Mouse (Mus musculus) midbrain, postnatal 0 days (tissue): ENCODE data around the gene Tigd3. TPM values are rescaled to one million over a fixed set of nuclear protein-coding genes. Genes with fewer than 3 reads are reported as not detected.

ENCODE experiments used
- ATAC-seq: fragments of 200-750 bp; cut with Nextera tagmentation; 2 replicates; pipeline ENCODE4 v1.8.0; 2017; ENCODE audit warnings: moderate number of reproducible peaks, mild to moderate bottlenecking, moderate TSS enrichment, moderate library complexity; ENCODE audit not compliant: low FRiP score
- DNase-seq: peaks from one replicate; pipeline ENCODE4 v3.0.0-alpha.2; 2015; ENCODE audit warnings: low spot score
- H3K27ac ChIP-seq: fragments of 300-500 bp; sonication (generic); 2 replicates; pipeline ENCODE4 v1.5.1; 2014; ENCODE audit warnings: low read depth, mild to moderate bottlenecking, low read length, mixed read lengths
- H3K27me3 ChIP-seq: fragments of 300-500 bp; sonication (generic); 2 replicates; pipeline ENCODE4 v1.6.1; 2014; ENCODE audit warnings: low read length, control low read depth, mixed read lengths; ENCODE audit not compliant: insufficient read depth
- H3K36me3 ChIP-seq: fragments of 300-500 bp; sonication (generic); 2 replicates; pipeline ENCODE4 v1.6.1; 2014; ENCODE audit warnings: low read length, control low read depth, mixed read lengths; ENCODE audit not compliant: insufficient read depth
- H3K4me1 ChIP-seq: fragments of 300-500 bp; sonication (generic); 2 replicates; pipeline ENCODE4 v1.6.1; 2014; ENCODE audit warnings: mild to moderate bottlenecking, control low read depth, antibody characterized with exemption, low read length, mixed read lengths; ENCODE audit not compliant: insufficient read depth
- H3K4me2 ChIP-seq: fragments of 300-500 bp; sonication (generic); 2 replicates; pipeline ENCODE4 v1.6.1; 2014; ENCODE audit warnings: low read depth, mild to moderate bottlenecking, low read length, mixed read lengths; ENCODE audit not compliant: poor library complexity, severe bottlenecking
- H3K4me3 ChIP-seq: fragments of 300-500 bp; sonication (generic); 2 replicates; pipeline ENCODE4 v1.5.1; 2014; ENCODE audit warnings: low read depth, mild to moderate bottlenecking, low read length, moderate library complexity
- H3K9ac ChIP-seq: fragments of 300-500 bp; sonication (generic); replicated peaks from 2 replicates; pipeline ENCODE4 v1.6.1; 2014; ENCODE audit warnings: mild to moderate bottlenecking, low read length, moderate library complexity, mixed read lengths; ENCODE audit not compliant: poor library complexity, severe bottlenecking
- H3K9me3 ChIP-seq: fragments of 300-500 bp; sonication (generic); 2 replicates; pipeline ENCODE4 v1.6.1; 2016; ENCODE audit warnings: low read length, control low read depth
- CTCF ChIP-seq: IDR thresholded peaks from 2 replicates; pipeline ENCODE4 v1.5.1; 2016; ENCODE audit warnings: antibody characterized with exemption, mild to moderate bottlenecking
- WGBS: fragments of 180-500 bp; shearing (Covaris S2); extraction: QIAGEN DNeasy Blood & Tissue Kit; methylation state at CpG from one replicate; pipeline ENCODE4 v1.1.7; 2014; 5-methylcytosine and 5-hydroxymethylcytosine counted together
- polyA plus RNA-seq: library from polyadenylated mRNA; unstranded; fragments of >200 nt; fragmentation: Nextera tagmentation; extraction: Ambion mirVana; gene quantifications from 2 replicates; pipeline ENCODE4 v1.2.1, GENCODE M21; 2015
- total RNA-seq: library from RNA; depleted of rRNA; stranded (reverse); fragments of >200 nt; gene quantifications from 2 replicates; pipeline ENCODE4 v1.2.3, GENCODE M21; 2014

The Tigd3 gene
- total and polyA plus RNA-seq, 2 experiments from 2014 or later, result 9.0 to 10.6 TPM

DNA sequence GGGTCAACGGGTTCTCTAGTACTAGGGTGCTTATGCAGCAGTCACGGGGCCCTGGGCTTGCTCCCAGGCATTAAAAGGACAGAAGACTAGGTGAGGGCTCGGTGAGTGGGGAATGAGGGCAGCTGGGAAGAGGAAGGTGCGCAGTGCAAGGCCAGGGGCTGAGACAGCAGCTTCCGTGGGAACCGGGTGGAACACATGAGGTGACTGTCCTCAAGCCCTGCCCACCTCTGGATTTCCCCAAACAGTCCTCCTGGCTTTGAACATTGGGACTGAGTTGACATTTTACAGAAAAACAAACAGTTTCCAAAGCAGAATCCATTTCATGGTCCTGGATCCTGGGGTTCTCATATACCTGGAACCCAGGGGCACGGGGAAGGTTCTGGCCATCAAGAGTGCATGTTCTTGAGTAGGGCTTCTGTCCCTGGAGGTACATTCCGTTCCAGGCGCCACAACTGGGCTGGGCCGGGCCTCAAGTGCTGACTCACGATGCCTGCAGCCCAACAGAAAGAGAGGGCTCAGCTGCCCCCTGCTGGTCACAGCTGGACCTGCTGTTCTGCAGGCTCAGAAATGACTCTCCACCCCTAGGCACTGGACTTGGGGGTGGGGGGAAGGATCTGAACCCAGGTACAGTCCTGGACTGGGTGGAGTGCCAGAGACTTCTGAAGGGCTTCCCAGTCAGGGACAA, 44.0 kb downstream of the Tigd3 start:
- Histone ChIP-seq H3K9me3 (no peaks in the 10 kb centered on the region), H3K27me3 (no peaks in the 10 kb centered on the region), H3K4me1 (peaks cover 33% of the 10 kb centered on the region), H3K4me3 (no peak overlapping the region), H3K4me2 (peak overlapping the region; percentile 16; the same call in 1 of the 2 replicates), H3K9ac (no peak overlapping the region), H3K27ac (no peak overlapping the region), H3K36me3 (peaks cover 8% of the 10 kb centered on the region)
- TF ChIP-seq CTCF, result peak; percentile 98
- 32% methylated on average over 11 of the region's 11 CpGs for WGBS
- DNase-seq, result peak; percentile 88
- peak; percentile 14; the same call in 1 of the 2 replicates for ATAC-seq

DNA sequence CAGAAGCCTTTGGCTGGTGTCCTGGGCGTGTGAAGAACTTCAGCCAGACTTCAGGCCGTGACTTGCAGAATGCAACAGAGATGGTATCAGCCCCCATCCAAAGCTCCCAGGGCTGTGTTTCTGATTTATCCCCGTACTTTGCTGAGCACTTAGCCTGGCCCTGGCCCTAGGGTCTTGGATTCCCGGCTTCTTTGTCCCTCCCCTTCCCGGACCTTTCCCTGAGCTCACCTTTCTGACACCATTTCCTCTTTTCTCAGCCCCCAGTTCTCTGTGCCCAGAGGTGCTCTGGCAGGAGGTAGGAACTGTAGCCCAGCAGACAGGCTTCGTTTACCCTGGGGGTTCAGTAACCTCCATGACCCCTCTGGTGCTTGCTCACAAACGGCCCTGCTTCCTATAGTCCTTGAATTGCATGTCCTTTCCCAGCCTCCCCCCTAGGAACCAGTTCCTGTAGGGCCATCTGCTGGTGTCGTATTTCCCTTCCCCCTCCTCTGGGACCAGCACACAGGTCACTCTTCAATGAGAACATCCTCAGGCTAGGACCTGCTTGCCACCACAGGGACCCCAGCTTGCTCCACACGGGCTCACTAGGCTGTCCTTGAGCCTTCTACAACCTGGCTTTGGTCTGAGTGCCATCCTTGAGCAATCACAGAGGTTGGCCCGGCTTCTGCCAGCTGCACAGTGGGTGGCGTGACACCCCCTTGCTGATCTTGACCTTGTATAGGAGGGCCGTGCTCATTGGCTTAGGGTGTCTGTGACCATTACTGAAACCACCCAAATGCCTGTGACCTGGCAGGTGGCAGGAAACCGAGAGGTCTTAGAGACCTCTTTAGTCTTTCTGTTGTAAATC, 44.9 kb downstream of the Tigd3 start:
- H3K9me3 ChIP-seq, result no peaks in the 10 kb centered on the region
- 0 out of 2 replicates have a peak overlapping the region, but pooled peaks have one; percentile 6 for H3K4me2 ChIP-seq
- H3K4me1 ChIP-seq, result peaks cover 37% of the 10 kb centered on the region
- 0 out of 2 replicates have a peak overlapping the region, but pooled peaks have one; percentile 24 for H3K9ac ChIP-seq
- H3K27me3 ChIP-seq, result no peaks in the 10 kb centered on the region
- H3K27ac ChIP-seq, result peak overlapping the region; percentile 95
- no peak overlapping the region for H3K4me3 ChIP-seq
- DNase-seq (no peak), ATAC-seq (no peak)
- TF ChIP-seq CTCF, result no peak
- peaks cover 8% of the 10 kb centered on the region for H3K36me3 ChIP-seq
- WGBS, result 48% methylated on average over 13 of the region's 13 CpGs

DNA sequence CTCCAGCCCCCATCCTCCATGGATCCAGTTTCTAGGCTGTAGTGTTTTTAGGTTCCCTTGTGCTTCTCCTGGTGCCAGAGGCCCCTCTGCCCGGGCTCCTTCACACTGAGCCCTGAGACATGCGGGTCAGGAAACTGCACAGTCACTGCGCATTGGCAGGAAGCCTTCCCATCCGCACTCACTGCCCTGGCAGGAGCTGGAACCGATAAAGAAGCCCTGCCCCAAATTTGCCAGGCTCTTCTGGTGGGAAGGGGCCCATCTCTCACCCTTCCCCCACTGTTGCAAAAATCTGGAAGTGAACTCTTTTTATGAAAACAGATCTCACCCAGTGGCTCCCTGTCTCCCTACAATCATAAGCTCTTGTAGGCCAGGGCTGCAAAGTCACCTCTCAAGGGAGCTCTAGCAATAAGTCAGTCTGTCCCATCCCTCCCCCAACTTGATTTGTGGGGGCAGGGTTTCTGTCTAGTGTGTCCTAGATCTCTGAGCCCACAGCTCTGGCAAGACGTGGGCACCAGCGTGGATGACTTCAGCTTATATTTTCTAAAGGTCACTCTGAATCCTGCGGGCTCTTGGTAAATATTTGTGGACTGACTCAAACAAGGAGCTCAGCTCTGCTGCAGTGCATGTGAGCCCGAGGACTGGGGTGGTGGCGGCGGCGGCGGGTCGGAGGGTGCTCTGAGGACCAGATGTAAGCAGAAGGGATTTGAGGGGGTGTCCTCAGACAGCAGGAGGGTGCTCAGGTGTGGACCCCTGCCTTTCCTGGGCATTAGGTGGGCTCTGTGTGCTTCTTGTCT, 45.7 kb downstream of the Tigd3 start:
- WGBS, result 65% methylated on average over 14 of the region's 14 CpGs
- Histone ChIP-seq H3K4me3 (no peak overlapping the region), H3K4me1 (peaks cover 37% of the 10 kb centered on the region), H3K36me3 (peaks cover 8% of the 10 kb centered on the region), H3K27ac (peak overlapping the region; percentile 95), H3K27me3 (no peaks in the 10 kb centered on the region), H3K4me2 (peak overlapping the region; percentile 18; the same call in 1 of the 2 replicates), H3K9me3 (no peaks in the 10 kb centered on the region), H3K9ac (0 out of 2 replicates have a peak overlapping the region, but pooled peaks have one; percentile 24)
- peak; percentile 60 for DNase-seq
- no peak for ATAC-seq
- TF ChIP-seq CTCF, result no peak

DNA sequence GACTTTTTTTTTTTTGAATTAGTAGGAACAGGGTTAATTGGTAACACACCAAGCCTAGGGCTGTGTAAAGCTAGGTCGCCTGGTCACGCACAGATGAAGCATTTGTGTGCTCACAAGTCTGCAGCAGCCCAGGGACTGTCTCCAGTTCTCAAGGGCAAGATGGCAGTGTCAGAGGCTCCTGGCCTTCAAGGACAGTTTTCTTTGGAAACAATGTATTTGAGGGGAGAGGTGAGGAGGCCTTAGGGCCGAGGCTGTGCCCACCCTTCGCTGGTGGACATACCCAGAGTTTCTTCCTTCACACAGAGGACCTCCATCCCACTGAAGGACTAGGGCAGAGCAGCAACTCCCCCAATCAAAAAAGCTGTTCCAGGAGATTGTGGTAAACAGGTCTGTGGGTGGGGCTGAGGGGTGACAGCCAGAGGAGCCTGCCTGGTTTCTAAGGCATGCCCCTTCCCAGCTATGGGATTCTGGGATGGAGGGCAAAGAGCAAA, 46.6 kb downstream of the Tigd3 start:
- ATAC-seq (no peak), DNase-seq (no peak)
- H3K36me3 ChIP-seq, result peaks cover 5% of the 10 kb centered on the region
- WGBS, result 41% methylated on average over 4 of the region's 4 CpGs
- TF ChIP-seq CTCF, result no peak
- peak overlapping the region; percentile 66; the same call in 1 of the 2 replicates for H3K4me2 ChIP-seq
- peaks cover 37% of the 10 kb centered on the region for H3K4me1 ChIP-seq
- H3K4me3 ChIP-seq, result 0 out of 2 replicates have a peak overlapping the region, but pooled peaks have one; percentile 32
- H3K27me3 ChIP-seq, result no peaks in the 10 kb centered on the region
- no peaks in the 10 kb centered on the region for H3K9me3 ChIP-seq
- peak overlapping the region; percentile 95 for H3K27ac ChIP-seq
- peak overlapping the region; percentile 20; the same call in 1 of the 2 replicates for H3K9ac ChIP-seq

DNA sequence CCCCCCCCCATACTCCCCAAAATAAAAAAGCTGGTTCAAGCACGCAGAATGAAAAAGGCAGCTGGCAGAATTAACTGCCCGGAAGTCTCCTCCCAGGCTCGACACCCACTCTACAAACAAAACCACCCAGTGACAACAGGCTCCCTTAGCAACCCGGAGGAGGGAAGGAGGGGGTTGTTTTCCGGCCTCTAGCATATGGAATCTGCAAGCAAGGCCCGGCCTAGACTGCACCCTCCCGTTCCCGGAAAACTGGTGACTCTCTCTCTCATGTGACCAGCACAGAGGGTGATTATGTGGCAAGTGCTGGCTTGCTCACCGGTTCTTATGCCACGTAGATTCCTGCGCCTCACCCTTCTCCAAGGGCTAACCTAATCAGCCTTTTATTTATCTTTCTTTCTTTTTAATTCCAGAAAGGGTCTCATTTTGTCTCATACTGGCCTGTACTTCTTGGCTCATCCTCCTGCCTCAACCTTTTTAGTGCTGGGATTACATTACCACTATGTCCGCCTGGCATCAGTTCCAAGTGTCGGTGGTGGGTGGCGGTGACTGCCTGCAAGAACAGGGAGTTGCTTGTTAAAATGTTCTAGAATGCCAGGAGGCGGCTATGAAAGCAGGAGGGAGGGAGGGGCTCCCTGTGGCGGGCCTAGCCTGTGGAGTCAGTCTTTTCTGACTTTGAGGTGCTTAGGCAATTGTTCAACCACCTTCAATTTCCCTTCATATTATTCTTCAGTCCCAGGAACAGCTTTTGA, 47.2 kb downstream of the Tigd3 start:
- H3K4me2 ChIP-seq, result peak overlapping the region; percentile 66
- no peaks in the 10 kb centered on the region for H3K27me3 ChIP-seq
- H3K4me3 ChIP-seq, result peak overlapping the region; percentile 32; the same call in 1 of the 2 replicates
- peak overlapping the region; percentile 95 for H3K27ac ChIP-seq
- peaks cover 37% of the 10 kb centered on the region for H3K4me1 ChIP-seq
- H3K9me3 ChIP-seq, result no peaks in the 10 kb centered on the region
- peak overlapping the region; percentile 59 for H3K9ac ChIP-seq
- TF ChIP-seq CTCF, result peak; percentile 26; the same call in 1 of the 2 replicates
- peak; percentile 84 for ATAC-seq
- no peaks in the 10 kb centered on the region for H3K36me3 ChIP-seq
- peak; percentile 96 for DNase-seq
- 1% methylated on average over 16 of the region's 16 CpGs for WGBS
